Mouse (Mus musculus) heart, embryonic 14.5 days (tissue): ENCODE results near the gene Ces4a. TPM values are rescaled to one million over a fixed set of nuclear protein-coding genes. Genes with fewer than 3 reads are reported as not detected.
"Not testable (repeated sequence)": the region's sequence is repeated elsewhere in the genome, so short reads cannot be mapped to it uniquely, and the experiment has no call there.

Experiments
- ATAC-seq: fragments of 200-750 bp; cut with Nextera tagmentation; 2 replicates; pipeline ENCODE4 v1.8.0; 2017; ENCODE audit warnings: low read depth, moderate TSS enrichment; ENCODE audit not compliant: insufficient number of reproducible peaks, insufficient read depth, low FRiP score
- H3K27ac ChIP-seq, 2 experiments: fragments of 200-500 bp in 1 of 2; fragments of 300-500 bp in 1 of 2; sonication (generic) in 1 of 2; replicated peaks in 1 of 2; 2 replicates each; pipeline ENCODE4 v1.5.1; 2012 to 2014; ENCODE audit warnings: low read depth in 2 of 2, low read length in 2 of 2, control low read depth in 1 of 2, mild to moderate bottlenecking in 1 of 2, mixed read lengths in 1 of 2; ENCODE audit not compliant: control insufficient read depth in 1 of 2, insufficient read depth in 1 of 2
- H3K27me3 ChIP-seq: fragments of 300-500 bp; sonication (generic); 2 replicates; pipeline ENCODE4 v1.6.1; 2014; ENCODE audit warnings: mild to moderate bottlenecking, low read length, control low read depth; ENCODE audit not compliant: control insufficient read depth, insufficient read depth
- H3K36me3 ChIP-seq: fragments of 300-500 bp; sonication (generic); 2 replicates; pipeline ENCODE4 v1.6.1; 2014; ENCODE audit warnings: mild to moderate bottlenecking, control low read depth, low read length, mixed read lengths; ENCODE audit not compliant: control insufficient read depth, insufficient read depth
- H3K4me1 ChIP-seq, 2 experiments: fragments of 200-500 bp in 1 of 2; fragments of 300-500 bp in 1 of 2; sonication (generic) in 1 of 2; 2 replicates each; pipeline ENCODE4 v1.6.1; 2012 to 2014; ENCODE audit warnings: low read length in 2 of 2, control low read depth in 1 of 2, mixed read lengths in 1 of 2; ENCODE audit not compliant: control insufficient read depth in 2 of 2, insufficient read depth in 2 of 2
- H3K4me2 ChIP-seq: fragments of 300-500 bp; sonication (generic); 2 replicates; pipeline ENCODE4 v1.6.1; 2014; ENCODE audit warnings: mild to moderate bottlenecking, low read length
- H3K4me3 ChIP-seq, 2 experiments: fragments of 200-500 bp in 1 of 2; fragments of 300-500 bp in 1 of 2; sonication (generic) in 1 of 2; 2 replicates each; pipeline ENCODE4 v1.5.1; 2012 to 2014; ENCODE audit warnings: low read length in 2 of 2, mild to moderate bottlenecking in 2 of 2, control low read depth in 1 of 2, low read depth in 1 of 2, moderate library complexity in 1 of 2; ENCODE audit not compliant: control insufficient read depth in 1 of 2, insufficient read depth in 1 of 2
- H3K9ac ChIP-seq: fragments of 300-500 bp; sonication (generic); 2 replicates; pipeline ENCODE4 v1.6.1; 2014; ENCODE audit warnings: mild to moderate bottlenecking, low read length
- H3K9me3 ChIP-seq: fragments of 300-500 bp; sonication (generic); 2 replicates; pipeline ENCODE4 v1.6.1; 2016; ENCODE audit warnings: low read length, control low read depth; ENCODE audit not compliant: control insufficient read depth
- WGBS: fragments of 180-500 bp; shearing (Covaris S2); extraction: QIAGEN DNeasy Blood & Tissue Kit; methylation state at CpG from one replicate; pipeline ENCODE4 v1.1.7; 2014; 5-methylcytosine and 5-hydroxymethylcytosine counted together
- polyA plus RNA-seq: library from polyadenylated mRNA; unstranded; fragments of >200 nt; fragmentation: Nextera tagmentation; extraction: Ambion mirVana; gene quantifications from 2 replicates; pipeline ENCODE4 v1.2.1, GENCODE M21; 2014

The Ces4a gene
- polyA plus RNA-seq, 1 experiment from 2014 or later: not detected

- Histone ChIP-seq H3K27ac (0 out of 4 replicates have a peak overlapping the region, but pooled peaks of 1 of the 2 experiments have one; percentile 99), H3K4me1 (peaks cover 2 to 11% of the 10 kb centered on the region in 2 experiments; a peak in 3 of 4 replicates), H3K4me2 (peak overlapping the region; percentile 80), H3K4me3 (peak overlapping the region in 1 of 2 experiments; percentile 93; a peak in 1 of 4 replicates), H3K36me3 (peaks cover 4% of the 10 kb centered on the region; the same call in 1 of the 2 replicates), H3K9me3 (no peaks in the 10 kb centered on the region), H3K9ac (peak overlapping the region; percentile 98; the same call in 1 of the 2 replicates), H3K27me3 (no peaks in the 10 kb centered on the region)
- no peak for ATAC-seq
- WGBS: 49% methylated on average over 3 of the region's 3 CpGs
Observed at GRCm38 (mm10) chr8:105169582-105169981, 38.0 kb downstream of the Ces4a start.

- peaks cover 4% of the 10 kb centered on the region; the same call in 1 of the 2 replicates for H3K36me3 ChIP-seq
- peak overlapping the region; percentile 80 for H3K4me2 ChIP-seq
- H3K4me1 ChIP-seq: peaks cover 2 to 11% of the 10 kb centered on the region in 2 experiments; a peak in 3 of 4 replicates
- no peaks in the 10 kb centered on the region for H3K27me3 ChIP-seq
- peak overlapping the region; percentile 98 for H3K9ac ChIP-seq
- ATAC-seq: peak; percentile 2; the same call in 1 of the 2 replicates
- H3K27ac ChIP-seq: peak overlapping the region; percentile 86 to 99
- 2% methylated on average over 5 of the region's 5 CpGs for WGBS
- H3K4me3 ChIP-seq: peak overlapping the region; percentile 92 to 93
- H3K9me3 ChIP-seq: no peaks in the 10 kb centered on the region
Observed at GRCm38 (mm10) chr8:105170041-105170380, 38.4 kb downstream of the Ces4a start.

GRCm38 (mm10) chr8:105170381-105171115 lies 38.9 kb downstream of the Ces4a start, which contains the start of gene Cbfb:
Gene Cbfb, plus strand, starts transcription at chr8:105170674.
- Histone ChIP-seq H3K4me1 (peaks cover 2 to 11% of the 10 kb centered on the region in 2 experiments; a peak in 3 of 4 replicates), H3K4me2 (peak within 1 kb of the TSS; percentile 80), H3K4me3 (peak within 1 kb of the TSS; percentile 92 to 93), H3K9ac (peak within 1 kb of the TSS; percentile 98), H3K36me3 (peaks cover 9% of the 10 kb centered on the region; the same call in 1 of the 2 replicates), H3K27me3 (no peaks in the 10 kb centered on the region), H3K27ac (peak within 1 kb of the TSS; percentile 97 to 99), H3K9me3 (no peaks in the 10 kb centered on the region)
- peak; percentile 92 for ATAC-seq
- whole genome bisulfite sequencing: under 1% methylated on average over 74 of the region's 86 CpGs

- ATAC-seq: peak; percentile 28; the same call in 1 of the 2 replicates
- peak overlapping the region; percentile 92 to 93 for H3K4me3 ChIP-seq
- H3K4me1 ChIP-seq: peaks cover 2 to 11% of the 10 kb centered on the region in 2 experiments; a peak in 3 of 4 replicates
- no peaks in the 10 kb centered on the region for H3K9me3 ChIP-seq
- H3K9ac ChIP-seq: peak overlapping the region; percentile 98
- no peaks in the 10 kb centered on the region for H3K27me3 ChIP-seq
- peaks cover 13% of the 10 kb centered on the region for H3K36me3 ChIP-seq
- H3K27ac ChIP-seq: peak overlapping the region; percentile 97 to 99
- WGBS: under 1% methylated on average over 88 of the region's 92 CpGs
- peak overlapping the region; percentile 80 for H3K4me2 ChIP-seq
Observed at GRCm38 (mm10) chr8:105171116-105172002, 39.8 kb downstream of the Ces4a start.

GRCm38 (mm10) chr8:105172003-105172362 lies 40.4 kb downstream of the Ces4a start:
- H3K4me1 ChIP-seq: peaks cover 2 to 11% of the 10 kb centered on the region in 2 experiments; a peak in 3 of 4 replicates
- no peaks in the 10 kb centered on the region for H3K9me3 ChIP-seq
- peak overlapping the region; percentile 80 for H3K4me2 ChIP-seq
- peaks cover 16% of the 10 kb centered on the region for H3K36me3 ChIP-seq
- H3K4me3 ChIP-seq: peak overlapping the region; percentile 14 to 93; a peak in 3 of 4 replicates
- no peaks in the 10 kb centered on the region for H3K27me3 ChIP-seq
- H3K9ac ChIP-seq: peak overlapping the region; percentile 98
- 29% methylated on average over 6 of the region's 6 CpGs for WGBS
- no peak overlapping the region for H3K27ac ChIP-seq
- ATAC-seq: no peak

GRCm38 (mm10) chr8:105175287-105175686 lies 43.7 kb downstream of the Ces4a start:
- not testable (repeated sequence) for H3K27me3 ChIP-seq, H3K9me3 ChIP-seq, H3K9ac ChIP-seq, H3K4me3 ChIP-seq, H3K4me2 ChIP-seq, ATAC-seq, H3K27ac ChIP-seq
- WGBS: 94% methylated on average over 3 of the region's 3 CpGs
- Histone ChIP-seq H3K36me3 (peaks cover 38% of the 10 kb centered on the region), H3K4me1 (peaks cover 2 to 11% of the 10 kb centered on the region in 2 experiments; a peak in 2 of 4 replicates)

GRCm38 (mm10) chr8:105178211-105178800 lies 46.7 kb downstream of the Ces4a start:
- Histone ChIP-seq H3K9ac (no peak overlapping the region), H3K9me3 (no peaks in the 10 kb centered on the region), H3K4me3 (no peak overlapping the region), H3K4me2 (no peak overlapping the region), H3K27ac (no peak overlapping the region), H3K36me3 (peaks cover 57% of the 10 kb centered on the region), H3K27me3 (no peaks in the 10 kb centered on the region), H3K4me1 (0 out of 4 replicates have a peak, but pooled peaks cover 0 to 5% of the 10 kb centered on the region in 2 experiments)
- WGBS: 91% methylated on average over 6 of the region's 6 CpGs
- ATAC-seq: no peak
